Mouse (Mus musculus) kidney, embryonic 16.5 days (tissue): ENCODE measurements around the gene Aldh1a7. TPM values are rescaled to one million over a fixed set of nuclear protein-coding genes. Genes with fewer than 3 reads are reported as not detected.

Source experiments
- ATAC-seq: fragments of 200-750 bp; cut with Nextera tagmentation; 2 replicates; pipeline ENCODE4 v1.8.0; 2017; ENCODE audit warnings: moderate TSS enrichment; ENCODE audit not compliant: low FRiP score, low TSS enrichment
- H3K27ac ChIP-seq: fragments of 300-500 bp; sonication (generic); 2 replicates; pipeline ENCODE4 v1.5.1; 2014; ENCODE audit warnings: low read length
- H3K27me3 ChIP-seq: fragments of 300-500 bp; sonication (generic); 2 replicates; pipeline ENCODE4 v1.6.1; 2014; ENCODE audit warnings: low read length, control low read depth, mixed read lengths; ENCODE audit not compliant: insufficient read depth
- H3K36me3 ChIP-seq: fragments of 300-500 bp; sonication (generic); 2 replicates; pipeline ENCODE4 v1.6.1; 2014; ENCODE audit warnings: low read length, control low read depth, mixed read lengths; ENCODE audit not compliant: insufficient read depth
- H3K4me1 ChIP-seq: fragments of 300-500 bp; sonication (generic); 2 replicates; pipeline ENCODE4 v1.6.1; 2014; ENCODE audit warnings: low read length, control low read depth, mixed read lengths; ENCODE audit not compliant: insufficient read depth
- H3K4me2 ChIP-seq: fragments of 300-500 bp; sonication (generic); replicated peaks from 2 replicates; pipeline ENCODE4 v1.6.1; 2014; ENCODE audit warnings: low read depth, low read length
- H3K4me3 ChIP-seq: fragments of 300-500 bp; sonication (generic); 2 replicates; pipeline ENCODE4 v1.5.1; 2014; ENCODE audit warnings: mild to moderate bottlenecking, low read length
- H3K9ac ChIP-seq: fragments of 300-500 bp; sonication (generic); replicated peaks from 2 replicates; pipeline ENCODE4 v1.6.1; 2014; ENCODE audit warnings: low read length
- H3K9me3 ChIP-seq: fragments of 300-500 bp; sonication (generic); 2 replicates; pipeline ENCODE4 v1.6.1; 2016; ENCODE audit warnings: low read length, control low read depth
- WGBS: fragments of 180-500 bp; shearing (Covaris S2); extraction: QIAGEN DNeasy Blood & Tissue Kit; methylation state at CpG from one replicate; pipeline ENCODE4 v1.1.7; 2014; 5-methylcytosine and 5-hydroxymethylcytosine counted together
- polyA plus RNA-seq: library from polyadenylated mRNA; unstranded; fragments of >200 nt; fragmentation: Nextera tagmentation; extraction: Ambion mirVana; gene quantifications from 2 replicates; pipeline ENCODE4 v1.2.1, GENCODE M21; 2015

Gene Aldh1a7
- 5.9 and 7.7 TPM in 2 replicates for polyA plus RNA-seq

DNA sequence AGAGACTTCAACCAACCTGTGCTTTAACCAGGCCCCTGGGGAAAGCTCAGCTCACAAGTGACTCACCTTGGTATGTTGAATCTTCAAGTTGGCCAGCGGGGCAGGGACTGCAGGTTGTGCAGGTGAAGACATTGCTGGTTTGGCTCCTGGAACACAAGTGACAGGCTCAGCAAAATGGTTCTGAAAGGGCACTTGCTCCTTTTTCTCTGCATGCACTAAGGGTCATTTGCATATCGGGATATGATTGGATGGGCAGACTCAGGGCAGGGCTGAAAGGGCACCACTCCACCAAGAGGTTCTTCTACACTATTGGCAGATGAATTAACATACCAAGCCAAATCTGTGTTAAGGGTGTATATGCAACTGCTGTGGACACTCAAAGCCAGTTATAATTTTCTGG is at the start of gene Aldh1a7:
Aldh1a7 (minus strand) TSS at position 182 of the 400 bp plus-strand sequence.
- no peak within 1 kb of the TSS for H3K4me2 ChIP-seq
- ATAC-seq = peak; percentile 92
- 67% methylated on average over 2 of the region's 2 CpGs for WGBS

GRCm38 (mm10) chr19:20775681-20776080 is 48.3 kb upstream of the Aldh1a7 start:
- H3K4me2 ChIP-seq = no peak overlapping the region
- no peaks in the 10 kb centered on the region for H3K4me1 ChIP-seq
- no peak overlapping the region for H3K9ac ChIP-seq
- H3K4me3 ChIP-seq = no peak overlapping the region
- no peaks in the 10 kb centered on the region for H3K36me3 ChIP-seq
- no peaks in the 10 kb centered on the region for H3K9me3 ChIP-seq
- WGBS = 73% methylated on average over 2 of the region's 2 CpGs
- no peak overlapping the region for H3K27ac ChIP-seq
- no peaks in the 10 kb centered on the region for H3K27me3 ChIP-seq
- no peak for ATAC-seq

More for the DNA sequence above, at the start of gene Aldh1a7:
- Histone ChIP-seq H3K4me3 (no peak within 1 kb of the TSS), H3K27me3 (no peaks in the 10 kb centered on the region), H3K9me3 (no peaks in the 10 kb centered on the region), H3K9ac (no peak within 1 kb of the TSS), H3K27ac (no peak within 1 kb of the TSS), H3K36me3 (no peaks in the 10 kb centered on the region), H3K4me1 (no peaks in the 10 kb centered on the region)

DNA sequence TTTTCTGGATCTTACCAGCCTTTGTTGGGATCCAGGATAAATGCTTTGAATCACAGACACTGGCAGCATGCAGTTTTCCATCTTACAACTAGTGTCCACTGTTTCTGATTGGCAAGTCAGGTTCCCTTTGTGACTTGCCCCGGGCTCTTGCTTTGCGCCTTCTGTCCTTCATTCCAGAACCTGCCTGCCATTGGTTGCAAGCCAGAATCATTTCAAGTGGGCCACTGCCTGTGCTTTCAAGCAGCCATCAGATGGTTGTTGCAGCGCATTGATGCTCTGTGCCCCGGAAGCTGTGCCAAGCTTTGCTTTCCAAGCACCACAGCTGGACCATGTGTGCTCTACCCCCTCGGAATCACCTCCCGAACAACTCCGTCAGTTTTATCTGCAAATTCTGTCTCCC is 46.6 kb upstream of the Aldh1a7 start:
- Histone ChIP-seq H3K4me1 (no peaks in the 10 kb centered on the region), H3K4me3 (no peak overlapping the region), H3K36me3 (no peaks in the 10 kb centered on the region), H3K4me2 (no peak overlapping the region), H3K9me3 (no peaks in the 10 kb centered on the region), H3K27ac (no peak overlapping the region), H3K9ac (no peak overlapping the region), H3K27me3 (no peaks in the 10 kb centered on the region)
- 87% methylated on average over 7 of the region's 7 CpGs for WGBS
- ATAC-seq = no peak

GRCm38 (mm10) chr19:20764214-20764613 is 36.9 kb upstream of the Aldh1a7 start:
- Histone ChIP-seq H3K27me3 (no peaks in the 10 kb centered on the region), H3K36me3 (no peaks in the 10 kb centered on the region), H3K4me1 (no peaks in the 10 kb centered on the region), H3K9me3 (no peaks in the 10 kb centered on the region), H3K27ac (no peak overlapping the region), H3K4me3 (no peak overlapping the region), H3K4me2 (no peak overlapping the region), H3K9ac (no peak overlapping the region)
- 19% methylated on average over 1 of the region's 1 CpGs for WGBS
- peak; percentile 80; the same call in 1 of the 2 replicates for ATAC-seq

DNA sequence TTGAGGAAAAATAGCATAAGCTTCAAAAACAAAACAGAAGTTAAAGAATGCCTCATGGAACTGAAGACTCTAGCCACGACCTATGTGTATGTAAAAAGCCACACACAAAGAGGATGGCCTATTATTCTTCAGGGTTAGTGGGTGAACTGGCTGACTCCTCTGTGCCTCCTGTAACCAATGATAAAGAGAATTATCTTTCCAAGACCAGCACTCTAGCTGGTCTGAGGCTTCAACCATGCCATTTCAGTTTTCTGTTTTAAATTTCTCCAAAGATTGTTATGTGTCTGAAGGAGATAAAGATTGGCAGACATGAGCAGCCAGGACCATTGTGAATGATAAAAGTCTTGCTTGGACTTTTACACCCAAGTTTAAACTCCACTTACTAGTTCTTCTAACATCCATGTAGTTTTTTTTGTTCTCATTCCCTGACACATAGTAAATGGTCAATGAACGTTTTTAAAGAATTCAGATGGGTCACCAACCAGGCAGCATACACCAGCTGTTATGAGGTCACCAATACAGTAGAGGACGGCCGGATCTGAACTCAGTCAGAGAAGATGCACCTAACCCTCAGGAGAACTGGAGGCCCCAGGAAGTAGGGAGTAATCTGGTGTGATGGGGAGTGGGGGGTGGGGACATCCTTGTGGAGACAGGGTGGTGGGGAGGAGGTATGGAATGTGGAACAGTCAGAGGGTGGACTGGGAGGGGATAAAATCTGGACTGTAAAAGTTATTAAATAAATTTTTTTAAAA is 34.5 kb upstream of the Aldh1a7 start:
- H3K4me3 ChIP-seq = no peak overlapping the region
- H3K4me1 ChIP-seq = no peaks in the 10 kb centered on the region
- no peaks in the 10 kb centered on the region for H3K36me3 ChIP-seq
- H3K27me3 ChIP-seq = no peaks in the 10 kb centered on the region
- WGBS = 66% methylated on average over 4 of the region's 4 CpGs
- H3K9me3 ChIP-seq = no peaks in the 10 kb centered on the region
- ATAC-seq = no peak
- H3K9ac ChIP-seq = no peak overlapping the region
- H3K4me2 ChIP-seq = no peak overlapping the region
- H3K27ac ChIP-seq = no peak overlapping the region

DNA sequence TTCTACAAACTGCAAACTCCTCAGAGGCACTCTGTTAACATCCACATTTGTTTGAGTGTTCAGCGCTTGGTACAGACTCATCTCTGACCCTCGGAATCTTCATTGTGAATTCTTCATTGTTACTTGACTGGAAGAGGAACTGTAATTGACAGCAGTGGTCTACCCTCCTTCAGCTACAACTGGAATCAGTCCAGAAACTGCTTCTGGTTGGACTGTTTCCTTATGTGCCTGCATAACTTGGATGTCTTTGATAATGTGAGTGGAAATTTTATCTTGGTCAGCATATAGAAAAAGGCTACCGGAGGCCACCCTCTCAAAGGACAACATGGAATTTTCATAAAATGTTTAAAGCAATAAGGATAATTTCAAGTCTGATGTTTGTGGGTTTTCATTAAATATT is 33.8 kb upstream of the Aldh1a7 start:
- Histone ChIP-seq H3K27ac (no peak overlapping the region), H3K4me1 (no peaks in the 10 kb centered on the region), H3K4me2 (no peak overlapping the region), H3K36me3 (no peaks in the 10 kb centered on the region), H3K4me3 (no peak overlapping the region), H3K9ac (no peak overlapping the region), H3K9me3 (no peaks in the 10 kb centered on the region), H3K27me3 (no peaks in the 10 kb centered on the region)
- ATAC-seq = no peak
- WGBS = 81% methylated on average over 3 of the region's 3 CpGs

DNA sequence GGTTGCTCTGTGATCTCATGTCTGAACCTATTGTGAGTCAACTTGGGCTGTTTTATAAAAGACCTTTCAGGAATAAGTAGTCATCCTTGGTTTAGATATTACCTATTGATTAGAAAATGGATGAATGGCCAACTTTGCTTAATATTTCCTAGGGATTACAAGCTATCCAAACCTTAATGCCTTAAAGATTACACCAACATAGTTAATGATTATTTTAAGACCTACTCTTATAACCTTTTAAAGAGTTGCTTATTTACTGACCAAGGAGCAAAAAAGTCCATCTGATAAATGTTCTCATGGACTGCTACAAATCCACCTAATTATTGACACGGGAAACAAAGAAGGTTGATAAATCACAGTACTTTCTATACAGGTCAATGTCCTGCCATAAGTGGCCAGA is 17.3 kb upstream of the Aldh1a7 start:
- Histone ChIP-seq H3K9me3 (no peaks in the 10 kb centered on the region), H3K4me2 (no peak overlapping the region), H3K27me3 (no peaks in the 10 kb centered on the region), H3K36me3 (no peaks in the 10 kb centered on the region), H3K9ac (no peak overlapping the region), H3K4me1 (no peaks in the 10 kb centered on the region), H3K4me3 (no peak overlapping the region), H3K27ac (no peak overlapping the region)
- 64% methylated on average over 1 of the region's 1 CpGs for WGBS
- ATAC-seq = no peak

DNA sequence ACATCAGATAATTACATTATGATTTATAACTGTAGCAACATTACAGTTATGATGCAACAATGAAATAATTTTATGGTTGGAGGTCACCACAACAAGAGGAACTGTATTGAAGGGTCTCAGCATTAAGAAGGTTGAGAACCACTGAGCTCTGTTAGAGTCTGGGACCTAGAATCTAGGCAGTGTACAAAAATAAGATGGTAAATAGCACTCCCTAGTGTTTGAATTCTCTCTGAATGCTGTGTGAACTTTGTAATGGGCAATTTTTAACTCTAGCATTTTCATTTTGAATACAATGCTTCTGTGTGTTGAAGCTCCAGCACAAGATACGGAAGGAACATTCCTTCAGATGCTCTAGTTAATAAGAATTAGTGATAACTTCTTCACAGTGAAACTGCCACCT is 916 bp upstream of the Aldh1a7 start:
- no peak overlapping the region for H3K9ac ChIP-seq
- H3K36me3 ChIP-seq = no peaks in the 10 kb centered on the region
- no peaks in the 10 kb centered on the region for H3K27me3 ChIP-seq
- H3K9me3 ChIP-seq = no peaks in the 10 kb centered on the region
- WGBS = 83% methylated on average over 1 of the region's 1 CpGs
- no peak for ATAC-seq
- H3K27ac ChIP-seq = no peak overlapping the region
- H3K4me2 ChIP-seq = no peak overlapping the region
- no peak overlapping the region for H3K4me3 ChIP-seq
- no peaks in the 10 kb centered on the region for H3K4me1 ChIP-seq

DNA sequence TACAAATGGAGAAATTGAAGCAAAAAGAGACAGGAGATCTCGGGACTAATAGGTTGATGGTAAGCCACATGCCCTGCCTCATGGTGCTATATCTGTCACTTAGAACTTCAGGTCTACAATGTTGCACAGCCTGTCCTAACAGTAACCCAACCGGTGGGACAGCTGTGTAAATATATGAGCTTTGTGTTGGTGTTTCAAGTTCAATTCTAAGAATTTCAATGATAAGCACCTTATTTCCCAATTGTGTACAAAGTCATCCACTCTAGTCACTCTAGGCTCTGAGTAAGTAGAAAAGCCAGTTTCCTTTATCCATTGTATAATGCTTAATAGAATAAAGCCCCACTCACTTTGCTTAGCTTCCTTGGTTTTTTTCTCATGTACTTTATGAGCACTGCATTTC is 4.4 kb downstream of the Aldh1a7 start:
- no peak overlapping the region for H3K4me3 ChIP-seq
- H3K4me1 ChIP-seq = no peaks in the 10 kb centered on the region
- WGBS = 62% methylated on average over 2 of the region's 2 CpGs
- no peaks in the 10 kb centered on the region for H3K9me3 ChIP-seq
- no peak overlapping the region for H3K4me2 ChIP-seq
- ATAC-seq = no peak
- H3K27ac ChIP-seq = no peak overlapping the region
- no peaks in the 10 kb centered on the region for H3K27me3 ChIP-seq
- H3K36me3 ChIP-seq = no peaks in the 10 kb centered on the region
- H3K9ac ChIP-seq = no peak overlapping the region

DNA sequence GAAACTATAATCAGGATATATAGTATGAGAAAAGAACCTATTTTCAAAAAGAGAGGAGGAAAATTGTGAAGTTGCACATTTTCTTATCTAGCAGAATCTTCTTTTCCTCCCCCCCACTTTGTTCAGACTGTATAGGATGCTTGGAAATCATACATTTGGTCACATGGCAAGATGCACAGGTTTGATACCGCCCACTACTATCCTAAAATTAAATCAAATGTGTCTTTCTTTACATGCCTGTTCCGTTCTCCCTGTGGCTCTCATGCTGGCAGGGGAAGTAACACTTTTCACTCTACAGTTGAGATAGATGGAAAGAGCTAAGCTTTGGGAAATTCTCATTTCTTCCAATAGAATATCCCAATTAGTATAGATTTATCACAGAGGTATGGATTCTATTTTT is 7.1 kb downstream of the Aldh1a7 start:
- Histone ChIP-seq H3K27me3 (no peaks in the 10 kb centered on the region), H3K27ac (no peak overlapping the region), H3K36me3 (no peaks in the 10 kb centered on the region), H3K9ac (no peak overlapping the region), H3K4me1 (no peaks in the 10 kb centered on the region), H3K9me3 (no peaks in the 10 kb centered on the region), H3K4me3 (no peak overlapping the region), H3K4me2 (no peak overlapping the region)
- 92% methylated on average over 2 of the region's 2 CpGs for WGBS
- ATAC-seq = no peak
